Mouse (Mus musculus): ENCODE results near the gene Gm21970. TPM values are rescaled to one million over a fixed set of nuclear protein-coding genes. Genes with fewer than 3 reads are reported as not detected.

The Gm21970 gene
- not detected in 2 replicates for polyA plus RNA-seq (2015; fragmentation: Nextera tagmentation; extraction: Ambion mirVana)

DNA sequence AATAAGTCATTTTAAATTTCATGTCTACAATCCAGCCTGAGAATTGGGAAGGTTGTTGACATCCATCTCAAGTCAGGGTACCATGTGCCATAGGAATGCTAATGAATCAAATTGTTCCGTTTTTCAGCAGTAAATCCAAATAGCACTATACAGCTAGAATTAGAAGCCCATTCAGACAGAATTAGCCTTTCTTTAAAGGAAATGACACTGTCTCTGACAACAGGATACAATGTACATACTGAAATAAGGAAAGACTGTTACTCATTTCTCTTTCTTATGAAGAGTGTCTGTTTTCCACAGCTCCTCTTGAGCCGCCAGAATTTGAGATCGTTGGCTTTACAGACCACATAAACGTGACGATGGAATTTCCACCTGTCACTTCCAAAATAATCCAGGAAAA, at the start of gene Gm21970:
TSS of gene Gm21970 (plus strand) at position 301 of the 400 bp plus-strand sequence.
- Histone ChIP-seq H3K4me2 (replicated peaks) (no peak within 1 kb of the TSS), H3K4me1 (no peaks in the 10 kb centered on the region), H3K36me3 (peaks cover 47% of the 10 kb centered on the region), H3K27ac (replicated peaks) (no peak within 1 kb of the TSS), H3K27me3 (no peaks in the 10 kb centered on the region), H3K4me3 (no peak within 1 kb of the TSS), H3K9ac (replicated peaks) (no peak within 1 kb of the TSS), H3K9me3 (no peaks in the 10 kb centered on the region)
- ATAC-seq (replicated peaks) = no peak
- 72% methylated on average over 5 of the region's 5 CpGs for WGBS

- H3K4me3 ChIP-seq = no peak overlapping the region
- no peak overlapping the region for H3K4me2 ChIP-seq (replicated peaks)
- H3K9ac ChIP-seq (replicated peaks) = no peak overlapping the region
- peaks cover 11% of the 10 kb centered on the region; the same call in 1 of the 2 replicates for H3K27me3 ChIP-seq
- 0 out of 2 replicates have a peak, but pooled peaks cover 10% of the 10 kb centered on the region for H3K4me1 ChIP-seq
- H3K27ac ChIP-seq (replicated peaks) = no peak overlapping the region
- 82% methylated on average over 9 of the region's 9 CpGs for WGBS
- H3K9me3 ChIP-seq = no peaks in the 10 kb centered on the region
- ATAC-seq (replicated peaks) = no peak
- no peaks in the 10 kb centered on the region for H3K36me3 ChIP-seq
Measured at GRCm38 (mm10) chr16:91346491-91346890, 45.0 kb upstream of the Gm21970 start.

DNA sequence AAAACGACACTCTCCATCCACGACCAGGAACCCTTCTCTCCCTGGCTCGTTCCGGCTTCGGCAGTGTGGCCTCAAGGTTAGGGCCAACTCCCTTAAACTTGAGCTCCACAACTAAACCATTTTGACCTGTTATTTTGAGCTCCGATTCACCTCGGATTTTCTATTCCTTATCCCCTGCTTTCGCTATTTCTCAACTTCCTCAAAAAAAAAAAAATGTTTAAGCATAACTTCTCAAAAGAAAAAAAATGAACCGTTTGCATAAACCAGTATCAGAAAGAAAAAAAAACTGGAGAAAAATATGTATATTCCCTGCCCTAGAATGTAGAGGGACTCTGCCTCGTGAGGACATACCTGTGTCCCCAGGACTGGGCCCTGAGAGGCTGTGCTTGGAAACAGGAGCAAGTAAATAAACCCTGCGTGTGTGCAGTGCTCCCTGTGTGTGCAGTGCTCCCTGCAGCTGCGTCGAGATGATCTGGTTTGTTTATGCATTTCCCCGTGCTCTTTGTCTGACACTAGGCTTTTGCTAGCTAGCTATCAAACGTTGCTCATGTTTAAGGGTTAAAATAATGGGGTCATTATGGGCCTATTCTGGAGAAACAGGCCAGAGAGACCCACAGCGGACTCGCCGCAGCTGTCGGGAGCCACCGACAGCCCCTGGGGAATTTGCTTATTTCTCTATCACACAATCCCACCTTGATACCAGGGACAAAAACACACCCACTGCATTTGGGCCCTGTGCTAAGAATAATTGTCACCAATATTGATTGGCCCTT, 43.8 kb upstream of the Gm21970 start:
- Histone ChIP-seq H3K27me3 (peaks cover 15% of the 10 kb centered on the region), H3K27ac (replicated peaks) (no peak overlapping the region), H3K4me2 (replicated peaks) (no peak overlapping the region)

DNA sequence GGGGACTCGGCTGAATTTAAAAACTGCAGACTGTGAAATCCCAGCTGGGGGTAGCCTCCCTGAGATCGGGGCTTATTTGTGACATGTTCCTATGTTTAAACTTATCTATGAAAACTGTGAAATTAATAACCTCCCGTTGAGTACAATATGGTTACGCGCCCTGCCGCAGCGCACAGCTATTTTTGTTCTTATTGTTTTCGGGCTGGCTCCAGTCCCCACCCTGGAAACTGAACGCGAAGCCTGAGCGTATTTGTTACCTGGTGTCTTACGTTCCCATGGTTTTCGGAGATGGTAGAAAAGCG, 43.3 kb upstream of the Gm21970 start:
- no peak for ATAC-seq (replicated peaks)
- no peak overlapping the region for H3K4me2 ChIP-seq (replicated peaks)
- H3K4me3 ChIP-seq = no peak overlapping the region
- H3K27me3 ChIP-seq = peaks cover 21% of the 10 kb centered on the region
- no peaks in the 10 kb centered on the region for H3K36me3 ChIP-seq
- no peak overlapping the region for H3K27ac ChIP-seq (replicated peaks)
- 48% methylated on average over 14 of the region's 14 CpGs for WGBS
- 0 out of 2 replicates have a peak, but pooled peaks cover 10% of the 10 kb centered on the region for H3K4me1 ChIP-seq
- no peak overlapping the region for H3K9ac ChIP-seq (replicated peaks)
- no peaks in the 10 kb centered on the region for H3K9me3 ChIP-seq

More for the DNA sequence above, 43.8 kb upstream of the Gm21970 start:
- Histone ChIP-seq H3K9ac (replicated peaks) (no peak overlapping the region), H3K9me3 (no peaks in the 10 kb centered on the region), H3K4me3 (no peak overlapping the region), H3K4me1 (0 out of 2 replicates have a peak, but pooled peaks cover 10% of the 10 kb centered on the region), H3K36me3 (no peaks in the 10 kb centered on the region)
- ATAC-seq (replicated peaks) = no peak
- 57% methylated on average over 20 of the region's 20 CpGs for WGBS

- 0 out of 2 replicates have a peak, but pooled peaks cover 10% of the 10 kb centered on the region for H3K4me1 ChIP-seq
- 64% methylated on average over 28 of the region's 28 CpGs for WGBS
- peaks cover 25% of the 10 kb centered on the region for H3K27me3 ChIP-seq
- H3K9ac ChIP-seq (replicated peaks) = no peak overlapping the region
- no peak overlapping the region for H3K4me2 ChIP-seq (replicated peaks)
- ATAC-seq (replicated peaks) = no peak
- H3K36me3 ChIP-seq = no peaks in the 10 kb centered on the region
- H3K9me3 ChIP-seq = no peaks in the 10 kb centered on the region
- H3K4me3 ChIP-seq = no peak overlapping the region
- H3K27ac ChIP-seq (replicated peaks) = no peak overlapping the region
Measured at GRCm38 (mm10) chr16:91348588-91349330, 42.8 kb upstream of the Gm21970 start.

DNA sequence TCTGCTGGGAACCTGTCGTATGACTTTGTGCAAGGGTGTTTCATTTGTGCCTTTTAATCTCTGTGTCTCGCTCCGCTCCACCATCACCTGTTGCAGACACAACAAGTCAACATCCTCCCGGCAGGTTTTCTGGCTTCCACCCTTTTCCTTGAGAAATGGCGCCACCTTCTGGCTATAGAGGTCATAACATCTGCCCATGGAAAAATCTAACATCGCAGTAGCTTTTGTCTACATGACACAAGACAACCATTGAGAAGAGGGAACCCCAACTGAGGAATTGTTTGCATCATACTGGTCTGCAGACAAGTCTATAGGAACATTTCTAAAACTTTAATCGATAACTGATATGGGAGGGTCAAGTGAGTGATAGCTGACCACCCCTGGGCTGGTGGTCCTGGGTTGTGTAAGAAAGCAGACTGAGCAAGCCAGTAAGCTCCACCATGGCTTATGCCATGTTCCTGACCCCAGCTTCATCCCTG, 39.4 kb upstream of the Gm21970 start:
- 2% methylated on average over 7 of the region's 7 CpGs for WGBS

DNA sequence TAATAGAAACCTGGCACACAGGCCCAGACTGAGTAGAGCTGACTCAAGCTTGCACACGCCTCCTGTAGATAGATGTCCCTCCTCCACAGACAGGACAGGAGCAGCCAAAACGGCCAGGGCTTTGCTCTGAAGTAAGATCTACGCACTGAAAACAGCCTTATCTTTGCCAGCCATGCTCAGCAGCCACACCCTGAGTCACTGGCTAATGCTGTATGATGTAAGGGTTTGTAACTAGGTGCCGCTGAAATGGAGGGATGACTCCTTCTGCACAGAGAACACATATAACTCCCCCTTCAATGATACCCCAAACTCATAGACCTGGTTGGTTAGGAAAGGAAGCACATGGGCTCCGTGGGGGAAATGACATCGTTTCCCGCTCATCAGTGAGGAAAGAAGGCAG, 38.8 kb upstream of the Gm21970 start:
- H3K4me1 ChIP-seq = 0 out of 2 replicates have a peak, but pooled peaks cover 9% of the 10 kb centered on the region
- H3K4me2 ChIP-seq (replicated peaks) = no peak overlapping the region
- 0 out of 2 replicates have a peak, but pooled peaks have one; percentile 42 for ATAC-seq (replicated peaks)
- no peaks in the 10 kb centered on the region for H3K36me3 ChIP-seq
- H3K27ac ChIP-seq (replicated peaks) = no peak overlapping the region
- peaks cover 26% of the 10 kb centered on the region for H3K27me3 ChIP-seq
- H3K4me3 ChIP-seq = no peak overlapping the region
- H3K9me3 ChIP-seq = no peaks in the 10 kb centered on the region
- 75% methylated on average over 7 of the region's 7 CpGs for whole genome bisulfite sequencing
- H3K9ac ChIP-seq (replicated peaks) = no peak overlapping the region

More for the DNA sequence above, 39.4 kb upstream of the Gm21970 start:
- no peak overlapping the region for H3K4me2 ChIP-seq (replicated peaks)
- H3K9me3 ChIP-seq = no peaks in the 10 kb centered on the region
- H3K9ac ChIP-seq (replicated peaks) = no peak overlapping the region
- peaks cover 26% of the 10 kb centered on the region for H3K27me3 ChIP-seq
- no peaks in the 10 kb centered on the region for H3K36me3 ChIP-seq
- H3K27ac ChIP-seq (replicated peaks) = no peak overlapping the region
- H3K4me1 ChIP-seq = 0 out of 2 replicates have a peak, but pooled peaks cover 10% of the 10 kb centered on the region
- peak; percentile 64 for ATAC-seq (replicated peaks)
- H3K4me3 ChIP-seq = no peak overlapping the region

GRCm38 (mm10) chr16:91353177-91353576, 38.3 kb upstream of the Gm21970 start:
- no peak for ATAC-seq (replicated peaks)
- H3K4me1 ChIP-seq = 0 out of 2 replicates have a peak, but pooled peaks cover 5% of the 10 kb centered on the region
- H3K4me3 ChIP-seq = no peak overlapping the region
- no peak overlapping the region for H3K27ac ChIP-seq (replicated peaks)
- H3K4me2 ChIP-seq (replicated peaks) = no peak overlapping the region
- H3K9ac ChIP-seq (replicated peaks) = no peak overlapping the region
- no peaks in the 10 kb centered on the region for H3K36me3 ChIP-seq
- 83% methylated on average over 6 of the region's 6 CpGs for WGBS
- H3K27me3 ChIP-seq = peaks cover 26% of the 10 kb centered on the region
- H3K9me3 ChIP-seq = no peaks in the 10 kb centered on the region

GRCm38 (mm10) chr16:91353638-91354037, 37.9 kb upstream of the Gm21970 start:
- H3K4me3 ChIP-seq = no peak overlapping the region
- H3K36me3 ChIP-seq = no peaks in the 10 kb centered on the region
- no peak for ATAC-seq (replicated peaks)
- H3K27ac ChIP-seq (replicated peaks) = no peak overlapping the region
- H3K27me3 ChIP-seq = peaks cover 26% of the 10 kb centered on the region
- H3K9me3 ChIP-seq = no peaks in the 10 kb centered on the region
- H3K4me2 ChIP-seq (replicated peaks) = no peak overlapping the region
- H3K4me1 ChIP-seq = 0 out of 2 replicates have a peak, but pooled peaks cover under 1% of the 10 kb centered on the region
- H3K9ac ChIP-seq (replicated peaks) = no peak overlapping the region
- 86% methylated on average over 5 of the region's 5 CpGs for WGBS

DNA sequence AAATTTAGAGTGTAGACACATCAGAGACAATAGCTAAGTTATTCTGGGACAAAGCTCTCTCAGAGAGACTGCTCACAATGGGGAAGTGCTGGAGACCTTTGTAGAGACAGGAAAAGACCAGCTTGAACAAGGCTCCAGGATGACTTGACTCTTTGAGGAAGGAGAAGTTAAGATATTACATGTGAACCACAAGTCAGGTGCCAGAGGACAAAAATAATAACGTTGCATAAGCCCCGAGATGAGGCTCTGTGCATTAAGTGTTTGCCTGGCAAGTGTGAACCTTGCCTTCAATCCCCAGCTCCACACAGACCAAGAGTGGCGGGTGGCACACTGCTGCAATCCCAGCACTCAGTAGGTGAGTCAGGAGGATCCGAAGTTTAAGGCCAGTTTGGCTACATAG, 36.9 kb upstream of the Gm21970 start:
- Histone ChIP-seq H3K4me1 (no peaks in the 10 kb centered on the region), H3K4me2 (replicated peaks) (no peak overlapping the region), H3K27me3 (peaks cover 26% of the 10 kb centered on the region), H3K36me3 (no peaks in the 10 kb centered on the region), H3K9me3 (no peaks in the 10 kb centered on the region), H3K27ac (replicated peaks) (no peak overlapping the region), H3K9ac (replicated peaks) (no peak overlapping the region), H3K4me3 (no peak overlapping the region)
- ATAC-seq (replicated peaks) = no peak
- 80% methylated on average over 4 of the region's 4 CpGs for WGBS

- ATAC-seq (replicated peaks) = no peak
- peaks cover 25% of the 10 kb centered on the region for H3K27me3 ChIP-seq
- no peaks in the 10 kb centered on the region for H3K36me3 ChIP-seq
- no peak overlapping the region for H3K9ac ChIP-seq (replicated peaks)
- H3K27ac ChIP-seq (replicated peaks) = no peak overlapping the region
- no peaks in the 10 kb centered on the region for H3K9me3 ChIP-seq
- no peak overlapping the region for H3K4me3 ChIP-seq
- no peak overlapping the region for H3K4me2 ChIP-seq (replicated peaks)
- H3K4me1 ChIP-seq = no peaks in the 10 kb centered on the region
- WGBS = 83% methylated on average over 12 of the region's 12 CpGs
Measured at GRCm38 (mm10) chr16:91355160-91355559, 36.4 kb upstream of the Gm21970 start.

Data from forebrain, embryonic 15.5 days (tissue).